Mouse (Mus musculus) monocyte, adult 5-6 weeks (primary cell): ENCODE measurements around the gene Tfpi. TPM values are rescaled to one million over a fixed set of nuclear protein-coding genes. Genes with fewer than 3 reads are reported as not detected.
"Not testable (repeated sequence)": the region's sequence is repeated elsewhere in the genome, so short reads cannot be mapped to it uniquely, and the experiment has no call there.

Experiments
- ATAC-seq: fragments of 153-309, 156-312 bp; replicated peaks from 2 replicates; pipeline ENCODE4 v1.8.0; 2017; ENCODE audit warnings: mild to moderate bottlenecking; ENCODE audit not compliant: low TSS enrichment, insufficient number of reproducible peaks, severe bottlenecking, poor library complexity, low FRiP score
- total RNA-seq: library from RNA; stranded (forward); fragments of 200-1000, 200-491, 200-594 nt; gene quantifications from 3 replicates; pipeline ENCODE4 v1.2.3, GENCODE M21; 2017

Gene Tfpi
- 2.2 to 4.7 TPM (median 4.2 TPM) in 3 replicates for total RNA-seq

GRCm38 (mm10) chr2:84476577-84476976 lies at the start of gene Tfpi:
Gene Tfpi, minus strand, starts transcription at chr2:84476775.
- ATAC-seq, result 0 out of 2 replicates have a peak, but pooled peaks have one; percentile 36

DNA sequence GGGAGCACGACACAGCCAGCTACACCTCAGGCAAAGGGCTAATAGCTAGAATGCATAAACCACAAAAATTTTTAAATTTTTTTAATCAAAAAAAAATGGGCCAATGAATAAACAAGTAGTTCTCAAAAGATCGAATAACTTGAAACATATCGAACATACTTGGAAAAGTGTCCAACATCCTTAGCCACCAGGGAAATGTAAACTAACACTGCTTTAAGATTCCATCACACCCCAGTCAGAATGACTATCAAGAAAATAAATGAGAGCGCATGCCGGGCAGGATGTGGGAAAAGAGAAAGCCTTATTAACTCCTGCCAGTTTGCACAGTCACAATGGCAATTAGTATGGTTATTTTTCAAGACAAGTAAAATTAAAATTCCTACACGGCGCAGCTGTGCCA lies 49.6 kb upstream of the Tfpi start:
- no peak for ATAC-seq

DNA sequence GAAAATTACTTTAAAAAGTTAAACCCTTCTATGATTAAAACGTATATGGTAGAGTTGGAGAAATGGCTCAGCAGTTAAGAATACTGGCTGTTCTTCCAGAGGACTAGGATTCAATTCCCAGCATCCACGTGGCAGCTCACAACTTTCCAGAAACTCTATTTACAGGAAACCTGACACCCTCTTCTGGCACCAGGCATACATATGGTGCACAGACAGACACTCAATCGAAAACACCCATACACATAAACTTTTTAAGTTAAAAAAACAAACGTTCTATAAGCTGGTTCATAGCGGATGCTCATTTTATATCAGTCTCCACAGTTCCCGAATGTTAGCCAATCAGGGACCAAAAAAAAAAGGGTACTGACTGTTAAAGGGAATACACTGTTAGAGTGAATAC lies 49.2 kb upstream of the Tfpi start:
- no peak for ATAC-seq

DNA sequence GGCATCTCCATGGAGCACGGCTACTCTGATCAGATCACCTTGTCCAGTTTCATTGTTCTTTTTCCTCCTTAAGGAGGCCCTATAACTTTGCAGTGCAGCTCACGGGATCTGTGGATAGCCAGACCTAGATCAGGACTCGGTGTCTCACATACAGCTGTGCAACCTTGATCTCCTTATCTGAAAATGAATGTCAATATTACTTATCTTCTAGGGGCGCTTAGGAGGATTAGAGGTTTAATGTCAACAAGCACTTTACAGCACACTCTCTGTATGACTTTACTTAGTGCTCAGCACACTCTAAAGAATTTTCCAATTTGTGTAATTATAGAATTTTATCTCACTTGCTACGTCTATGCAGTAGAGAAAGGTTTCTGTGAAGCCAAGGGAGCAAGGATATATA lies 48.5 kb upstream of the Tfpi start:
- ATAC-seq, result no peak

- ATAC-seq, result 0 out of 2 replicates have a peak, but pooled peaks have one; percentile 31
These were observed 47.4 kb upstream of the Tfpi start for GRCm38 (mm10) chr2:84523994-84524393.

- ATAC-seq, result no peak
These were observed 46.7 kb upstream of the Tfpi start for GRCm38 (mm10) chr2:84523103-84523865.

DNA sequence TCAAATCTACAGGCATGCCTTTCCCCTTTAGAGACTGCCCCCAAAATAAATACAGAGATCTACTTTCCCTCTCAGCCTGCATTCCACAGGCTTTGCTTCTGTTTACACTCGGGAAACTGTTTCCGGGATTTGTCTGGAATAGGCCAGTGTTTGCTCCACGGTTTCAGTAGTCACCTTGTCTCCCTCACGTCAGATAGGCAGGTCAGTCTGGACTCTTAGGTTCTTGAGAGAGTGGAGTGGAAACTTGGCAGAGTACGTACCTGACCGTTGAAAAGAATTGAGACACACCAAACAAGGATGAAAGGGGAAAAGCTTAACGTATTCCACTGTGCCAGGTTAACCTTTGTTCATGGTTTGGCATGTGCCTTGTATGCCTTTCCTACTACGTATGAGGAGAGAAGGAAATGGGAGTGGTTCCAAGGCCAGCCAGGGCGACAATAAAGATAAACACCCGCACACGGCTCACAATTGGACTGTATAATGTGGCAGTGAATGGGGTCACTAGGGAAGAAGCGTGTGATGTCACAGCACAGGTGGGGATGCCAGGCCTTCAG lies 43.0 kb upstream of the Tfpi start:
- ATAC-seq, result no peak

DNA sequence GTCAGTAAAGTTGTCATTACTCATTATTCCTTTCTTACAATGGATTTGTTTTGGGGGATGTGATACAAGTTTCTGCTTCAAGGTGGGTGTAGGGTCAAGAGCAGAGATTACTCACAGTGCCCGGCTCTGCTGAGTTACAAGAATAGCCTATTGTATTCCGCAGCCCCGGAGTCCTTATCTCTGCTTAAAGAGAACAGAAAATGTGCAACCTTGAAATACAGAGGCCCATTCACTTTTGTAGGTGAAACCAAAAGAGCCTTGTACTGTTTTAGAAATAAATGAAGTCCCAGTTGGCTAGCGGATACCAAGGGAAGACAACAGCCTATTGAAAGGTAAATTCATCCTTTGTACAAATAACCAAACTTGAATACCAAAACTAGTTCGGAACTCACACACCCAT lies 42.2 kb upstream of the Tfpi start:
- ATAC-seq, result no peak

- no peak for ATAC-seq
These were observed 36.7 kb upstream of the Tfpi start for GRCm38 (mm10) chr2:84513281-84513680.

DNA sequence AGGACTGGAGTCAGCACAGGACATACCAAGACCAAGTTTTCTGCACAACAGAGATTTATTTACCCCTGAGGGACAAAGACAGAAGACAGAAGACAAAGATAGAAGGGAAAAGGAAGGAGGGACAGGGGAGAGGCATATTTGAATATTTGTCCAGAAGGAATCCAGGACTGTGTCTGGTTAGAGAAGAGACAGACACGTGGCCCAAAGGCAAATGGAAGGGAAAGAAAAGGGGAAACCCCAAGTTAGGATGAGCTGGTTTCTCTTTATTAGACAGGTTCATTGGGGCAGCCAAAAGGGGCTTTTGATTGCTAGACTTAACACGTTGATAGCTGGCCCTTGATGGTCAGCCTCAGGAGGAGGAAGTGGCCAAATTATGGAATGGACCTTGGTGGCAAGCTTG lies 34.9 kb upstream of the Tfpi start:
- no peak for ATAC-seq

DNA sequence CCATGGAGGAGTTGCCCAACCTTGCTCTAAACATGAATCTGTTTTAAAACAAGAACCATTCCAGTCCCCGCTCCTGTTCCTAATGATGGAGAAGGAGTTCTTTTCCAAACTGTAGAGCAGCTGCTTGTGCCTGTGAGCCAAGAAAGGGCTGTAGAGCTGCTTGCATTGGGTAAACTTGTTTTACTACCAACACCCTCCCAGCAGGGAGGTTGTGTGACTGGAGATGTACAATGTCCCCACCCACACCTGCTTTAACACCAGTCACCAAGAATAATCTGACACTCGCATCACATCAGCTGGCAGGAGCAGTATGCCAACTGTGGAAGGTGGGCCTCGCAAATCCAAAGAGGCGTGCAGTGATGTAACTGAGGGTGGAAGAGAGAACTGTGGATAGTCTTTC lies 34.5 kb upstream of the Tfpi start:
- no peak for ATAC-seq

DNA sequence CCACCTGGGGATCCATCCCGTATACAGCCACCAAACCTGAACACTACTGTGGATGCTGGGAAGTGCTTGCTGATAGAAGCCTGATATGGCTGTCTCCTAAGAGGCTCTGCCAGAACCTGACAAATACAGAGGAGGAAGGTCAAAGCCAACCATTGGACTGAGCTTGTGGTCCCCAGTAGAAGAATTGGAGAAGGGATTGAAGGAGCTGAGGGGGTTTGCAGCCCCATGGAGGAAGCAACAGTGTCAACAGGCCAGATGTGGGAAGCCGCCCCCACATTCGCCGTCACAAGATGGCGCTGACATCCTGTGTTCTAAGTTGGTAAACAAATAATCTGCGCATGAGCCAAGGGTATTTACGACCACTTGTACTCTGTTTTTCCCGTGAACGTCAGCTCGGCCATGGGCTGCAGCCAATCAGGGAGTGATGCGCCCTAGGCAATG lies 28.4 kb upstream of the Tfpi start:
- not testable (repeated sequence) for ATAC-seq

DNA sequence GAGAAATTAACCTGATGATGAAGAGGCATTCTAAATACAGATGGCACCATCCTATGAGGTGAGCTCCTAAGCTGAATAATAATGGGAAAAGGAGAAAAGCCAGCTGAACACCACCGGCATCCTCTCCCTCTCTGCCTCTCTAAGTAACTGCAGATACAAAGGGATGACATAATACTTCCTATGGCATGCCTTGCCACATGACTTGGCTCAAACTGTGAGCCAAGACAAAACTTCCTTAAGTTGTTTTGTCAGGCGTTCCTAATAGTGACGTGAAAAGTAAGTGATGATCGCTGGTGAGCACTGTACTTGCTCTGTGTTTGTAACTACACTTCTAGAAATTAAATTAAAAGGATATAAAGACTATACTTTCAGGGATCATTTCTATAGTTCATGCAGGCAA lies 27.7 kb upstream of the Tfpi start:
- peak; percentile 40; the same call in 1 of the 2 replicates for ATAC-seq

DNA sequence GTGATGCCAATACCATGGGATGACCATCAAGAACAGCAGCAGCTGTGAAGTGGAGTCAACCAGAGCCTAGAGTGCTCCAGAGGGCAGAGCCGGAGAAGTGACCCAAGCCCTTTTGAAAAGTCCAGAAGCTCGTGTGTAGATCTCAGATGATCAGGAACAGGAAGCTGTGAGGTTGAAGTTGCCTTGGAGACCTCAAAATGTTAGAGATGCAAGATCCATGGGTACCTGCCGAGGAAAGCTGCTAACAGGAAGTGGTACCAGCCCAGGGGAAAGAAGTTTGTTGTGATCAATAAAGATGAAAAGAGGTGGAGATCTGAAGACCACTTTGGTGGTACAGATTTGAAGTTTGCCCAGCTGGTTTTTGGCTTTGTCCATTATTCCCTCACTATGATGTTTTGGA lies 22.3 kb upstream of the Tfpi start:
- no peak for ATAC-seq

DNA sequence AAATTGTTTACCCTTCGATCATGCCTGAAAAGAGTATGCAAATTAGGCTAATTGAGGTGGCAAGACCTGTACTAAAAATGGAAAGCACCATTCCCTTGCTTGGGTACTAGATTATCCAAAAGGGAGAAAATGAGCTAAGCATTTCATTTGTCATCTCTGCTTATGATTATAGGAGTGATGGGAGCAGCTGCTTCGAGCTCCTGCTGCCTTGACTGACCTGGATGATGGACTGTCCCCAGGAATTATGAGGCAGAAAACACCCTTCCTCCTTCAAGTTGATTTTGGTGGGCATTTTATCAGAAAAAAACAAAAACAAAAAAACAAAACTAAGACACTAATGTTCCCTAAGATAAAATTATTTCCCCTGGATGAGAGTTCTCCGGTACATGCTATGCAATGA lies 18.5 kb upstream of the Tfpi start:
- no peak for ATAC-seq

GRCm38 (mm10) chr2:84493626-84494025 lies 17.1 kb upstream of the Tfpi start:
- ATAC-seq, result no peak

GRCm38 (mm10) chr2:84491715-84492114 lies 15.1 kb upstream of the Tfpi start:
- no peak for ATAC-seq

- no peak for ATAC-seq
These were observed 11.2 kb upstream of the Tfpi start for GRCm38 (mm10) chr2:84487705-84488291.

DNA sequence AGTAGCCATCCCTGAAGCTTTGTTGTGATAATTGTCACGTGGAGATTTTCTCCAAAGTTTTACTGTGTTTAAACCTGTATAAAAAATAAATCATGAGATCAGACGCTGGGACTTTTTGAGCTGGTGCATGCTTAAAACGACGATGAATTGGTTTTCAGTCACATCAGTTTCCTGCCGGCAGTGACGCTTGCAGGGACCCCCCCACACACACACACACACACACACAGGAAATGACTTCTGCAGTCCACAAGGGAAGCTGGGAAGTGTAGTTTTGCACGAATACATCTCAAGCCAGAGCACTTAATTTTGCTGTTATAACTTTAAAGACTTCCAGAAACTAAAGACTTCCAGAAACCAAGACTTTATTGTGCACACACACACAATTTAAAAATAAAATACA lies 5.3 kb upstream of the Tfpi start:
- ATAC-seq, result peak; percentile 70

- peak; percentile 76; the same call in 1 of the 2 replicates for ATAC-seq
These were observed 2.5 kb upstream of the Tfpi start for GRCm38 (mm10) chr2:84479036-84479435.
